Mouse (Mus musculus) MEL (cell line): ENCODE data around the gene Setd5.

Experiments
- BHLHE40 ChIP-seq: IDR thresholded peaks from 2 replicates; pipeline ENCODE4 v1.6.1; 2012; ENCODE audit warnings: low read depth, mild to moderate bottlenecking, inconsistent platforms, low read length, improper control_type of control experiment, borderline replicate concordance
- CHD1 ChIP-seq: IDR thresholded peaks from 2 replicates; pipeline ENCODE4 v1.6.1; 2012; ENCODE audit warnings: low read depth, mild to moderate bottlenecking, inconsistent platforms, low read length, improper control_type of control experiment
- CTCF ChIP-seq, 3 experiments: IDR thresholded peaks in 2 of 3; conservative IDR thresholded peaks in 1 of 3; 2 replicates each; pipeline ENCODE4 v1.5.1; 2011 to 2012; ENCODE audit warnings: low read length in 3 of 3, low read depth in 2 of 3, mild to moderate bottlenecking in 2 of 3, improper control_type of control experiment in 1 of 3, inconsistent platforms in 1 of 3, mixed read lengths in 1 of 3, moderate library complexity in 1 of 3; ENCODE audit not compliant: control insufficient read depth in 1 of 3, insufficient read depth in 1 of 3, poor library complexity in 1 of 3, severe bottlenecking in 1 of 3
- ELF1 ChIP-seq: IDR thresholded peaks from 2 replicates; pipeline ENCODE4 v1.6.1; 2014; ENCODE audit warnings: low read depth, mild to moderate bottlenecking, inconsistent platforms, low read length, improper control_type of control experiment, moderate library complexity
- GATA1 ChIP-seq: IDR thresholded peaks from 2 replicates; pipeline ENCODE4 v1.6.1; 2011; ENCODE audit warnings: low read depth, low read length, improper control_type of control experiment
- JUND ChIP-seq: IDR thresholded peaks from 2 replicates; pipeline ENCODE4 v1.6.1; 2011; ENCODE audit warnings: low read depth, mild to moderate bottlenecking, improper control_type of control experiment, low read length
- KAT2A ChIP-seq: conservative IDR thresholded peaks from 2 replicates; pipeline ENCODE4 v1.6.1; 2012; ENCODE audit warnings: low read depth, low read length, improper control_type of control experiment, inconsistent platforms
- POLR2A ChIP-seq, 2 experiments: IDR thresholded peaks; 2 replicates each; pipeline ENCODE4 v1.6.1; 2011 to 2012; ENCODE audit warnings: low read length in 2 of 2, mild to moderate bottlenecking in 2 of 2, control low read depth in 1 of 2, improper control_type of control experiment in 1 of 2, low read depth in 1 of 2, moderate library complexity in 1 of 2; ENCODE audit not compliant: control insufficient read depth in 1 of 2, insufficient read depth in 1 of 2, poor library complexity in 1 of 2
- POLR2AphosphoS2 ChIP-seq: IDR thresholded peaks from 2 replicates; pipeline ENCODE4 v1.6.1; 2011; ENCODE audit warnings: low read length, improper control_type of control experiment
- RCOR1 ChIP-seq: IDR thresholded peaks from 2 replicates; pipeline ENCODE4 v1.6.1; 2012; ENCODE audit warnings: low read depth, mild to moderate bottlenecking, inconsistent platforms, low read length, improper control_type of control experiment
- SIN3A ChIP-seq: IDR thresholded peaks from 2 replicates; pipeline ENCODE4 v1.6.1; 2012; ENCODE audit warnings: low read length, improper control_type of control experiment, inconsistent platforms
- ZC3H11A ChIP-seq: IDR thresholded peaks from 2 replicates; pipeline ENCODE4 v1.6.1; 2012; ENCODE audit warnings: low read depth, mild to moderate bottlenecking, inconsistent platforms, low read length, improper control_type of control experiment
- ZMIZ1 ChIP-seq: IDR thresholded peaks from 2 replicates; pipeline ENCODE4 v1.6.1; 2012; ENCODE audit warnings: low read depth, mild to moderate bottlenecking, inconsistent platforms, low read length, improper control_type of control experiment, moderate library complexity

- no peak for TF ChIP-seq POLR2A (IDR thresholded peaks at IDR 0.05; ENCODE audit: control insufficient read depth in 1 of 2, insufficient read depth in 1 of 2, low read depth in 1 of 2, low read length in 2 of 2, poor library complexity in 1 of 2)
- TF ChIP-seq KAT2A: no peak
- no peak for TF ChIP-seq ELF1
- no peak for TF ChIP-seq CTCF (IDR thresholded peaks at IDR 0.05 in 2 of 3, conservative IDR thresholded peaks at IDR 0.05 in 1 of 3; ENCODE audit: control insufficient read depth in 1 of 3, insufficient read depth in 1 of 3, low read depth in 2 of 3, low read length in 3 of 3, poor library complexity in 1 of 3, severe bottlenecking in 1 of 3)
- no peak for TF ChIP-seq RCOR1
- no peak for TF ChIP-seq ZC3H11A
- no peak for TF ChIP-seq POLR2AphosphoS2
- TF ChIP-seq SIN3A: no peak
- TF ChIP-seq BHLHE40: no peak
- TF ChIP-seq CHD1: no peak
- TF ChIP-seq GATA1: no peak
- no peak for TF ChIP-seq JUND
- no peak for TF ChIP-seq ZMIZ1
Observed at GRCm38 (mm10) chr6:113034466-113034865, 42.7 kb upstream of the Setd5 start.
